Mouse (Mus musculus) cerebellum, adult 11-12 months (tissue): ENCODE measurements at regions not wholly inside any gene's neighbourhood (a gene's known extent, or its start where the extent isn't known, plus 50 kb on each side); places are given as distances from the start of the nearest gene placed in this dataset.

ENCODE experiments used
- DNase-seq: peaks from one replicate; pipeline ENCODE4 v3.0.0; 2022

DNA sequence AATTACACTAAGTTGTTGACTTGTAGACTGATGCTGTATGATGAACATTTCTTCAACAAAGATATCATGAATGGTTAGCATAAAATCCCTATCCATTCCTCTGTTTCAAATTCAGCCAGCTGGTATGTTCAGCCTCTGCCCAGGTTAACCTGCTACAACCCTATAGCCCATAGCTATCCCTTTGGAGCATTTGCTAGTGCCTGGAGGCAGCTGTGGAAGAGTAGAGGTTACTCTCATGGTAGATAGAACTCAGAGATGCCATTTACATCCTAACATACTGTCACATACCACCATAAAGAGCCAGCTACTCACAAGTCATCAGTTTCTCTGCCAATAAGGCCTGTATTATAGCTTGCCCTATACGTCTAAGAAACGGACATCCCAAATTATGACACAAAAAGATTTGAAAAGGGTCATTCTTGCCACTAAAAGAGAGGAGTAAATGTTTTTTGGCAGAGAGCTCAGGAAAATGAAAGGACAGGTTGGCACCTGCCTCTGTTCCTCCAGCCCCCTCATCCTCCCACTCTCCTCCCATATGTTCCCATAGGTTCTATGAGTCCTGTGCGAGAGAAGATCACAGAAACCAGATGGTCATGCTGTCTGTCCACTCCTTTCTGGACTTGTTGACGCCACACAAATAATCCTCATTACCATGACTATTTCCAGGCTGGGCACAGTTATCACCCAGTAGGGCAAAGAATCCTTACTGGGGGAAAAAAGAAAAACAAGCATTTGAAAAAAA lies 156.5 kb upstream of the Ngly1 start:
- peak; percentile 93 for DNase-seq

DNA sequence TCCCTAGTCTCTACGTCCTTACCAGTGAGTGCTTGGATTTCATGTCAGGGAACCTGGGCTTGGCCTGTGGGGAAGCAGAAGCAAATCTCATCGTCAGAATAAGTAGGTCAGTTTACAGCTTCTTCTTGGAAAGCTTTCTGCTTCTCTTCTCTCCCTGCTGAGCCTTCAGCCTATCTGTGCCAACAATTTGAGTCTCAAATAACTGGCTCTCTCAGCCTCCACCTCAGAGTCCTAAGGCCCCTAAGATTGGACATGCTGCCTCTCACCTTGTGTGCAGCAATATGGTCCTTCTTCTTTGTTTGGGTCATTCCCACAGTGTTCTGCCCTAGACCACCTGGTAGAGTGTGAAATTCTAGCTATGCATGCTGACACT lies 156.0 kb upstream of the Ngly1 start:
- peak; percentile 98 for DNase-seq

DNA sequence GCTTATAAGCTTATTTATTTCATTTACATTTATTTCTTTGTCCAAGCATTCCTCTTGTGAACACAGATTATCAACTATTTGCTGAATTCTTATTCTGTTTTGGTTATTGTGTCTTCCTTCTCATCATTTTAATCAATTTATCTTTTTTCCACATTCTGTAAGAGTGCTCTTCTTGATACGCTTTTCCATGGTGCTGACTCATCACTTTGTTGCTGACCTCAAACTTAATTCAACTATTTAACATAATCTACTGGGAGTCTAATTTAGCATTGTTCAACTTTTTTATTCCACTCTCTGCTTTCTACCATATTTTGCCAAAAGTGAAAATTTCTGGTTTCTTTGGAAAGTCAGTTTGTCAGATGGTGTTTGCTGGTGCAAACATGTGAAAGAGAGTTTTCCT lies 139.7 kb upstream of the Ngly1 start:
- DNase-seq: no peak

DNA sequence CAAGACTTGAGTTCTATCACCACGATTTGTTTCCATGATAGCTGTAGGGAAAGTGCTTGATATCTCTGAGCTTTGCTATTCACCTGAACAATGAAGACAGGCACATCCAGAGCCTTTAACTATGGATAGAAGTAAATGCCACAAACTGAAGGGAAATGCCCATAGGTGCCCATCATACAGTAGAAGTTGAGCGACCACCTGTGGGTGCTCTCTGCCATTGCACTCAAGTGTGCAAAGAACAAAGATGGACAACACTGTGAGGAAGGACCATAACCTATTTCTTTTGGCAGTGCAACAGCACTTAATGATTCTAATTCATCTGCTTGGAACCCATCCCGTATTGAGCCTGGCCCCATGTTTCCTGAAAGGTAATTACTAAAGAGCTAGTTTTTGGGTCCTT lies 116.4 kb upstream of the Ngly1 start:
- DNase-seq: no peak

DNA sequence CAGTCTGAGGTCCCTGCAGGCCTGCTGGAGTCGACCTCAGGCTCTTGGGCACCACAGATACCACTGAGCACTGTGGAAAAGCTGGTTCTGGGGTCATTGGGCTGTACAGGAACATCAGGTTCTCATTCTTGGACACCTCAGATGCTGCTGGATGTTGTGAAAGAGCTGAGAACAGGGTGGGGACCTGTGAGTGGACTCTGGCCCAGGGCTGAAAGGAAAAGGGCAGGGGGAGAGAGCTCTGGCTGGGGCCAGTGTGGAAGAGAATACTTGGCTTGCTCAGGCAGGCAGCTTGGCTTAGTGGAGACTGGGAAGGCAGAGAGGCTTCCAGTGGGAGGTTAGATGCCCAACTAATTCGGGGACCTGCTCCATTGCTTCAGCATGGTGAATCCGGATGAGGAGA lies 115.7 kb upstream of the Ngly1 start:
- no peak for DNase-seq

DNA sequence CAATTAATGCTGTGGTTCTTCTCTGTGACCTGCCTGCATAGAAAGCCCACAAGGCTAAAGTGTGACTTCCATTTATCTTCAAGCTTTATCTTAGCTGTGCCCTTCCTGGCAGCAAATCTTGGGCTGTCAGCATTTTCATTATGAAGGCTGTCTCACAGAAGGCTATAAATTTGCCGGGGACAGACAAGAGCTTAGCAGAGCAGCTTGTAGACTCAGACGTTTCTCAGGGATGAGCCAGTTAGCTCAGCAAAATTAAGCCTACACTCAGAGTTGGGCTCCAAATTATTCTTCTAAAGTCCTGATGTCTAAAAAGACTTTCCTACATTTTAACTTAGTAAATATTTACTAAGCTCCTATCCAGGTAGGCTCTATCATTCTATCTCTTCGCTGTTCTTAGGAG lies 112.9 kb upstream of the Ngly1 start:
- DNase-seq: no peak

DNA sequence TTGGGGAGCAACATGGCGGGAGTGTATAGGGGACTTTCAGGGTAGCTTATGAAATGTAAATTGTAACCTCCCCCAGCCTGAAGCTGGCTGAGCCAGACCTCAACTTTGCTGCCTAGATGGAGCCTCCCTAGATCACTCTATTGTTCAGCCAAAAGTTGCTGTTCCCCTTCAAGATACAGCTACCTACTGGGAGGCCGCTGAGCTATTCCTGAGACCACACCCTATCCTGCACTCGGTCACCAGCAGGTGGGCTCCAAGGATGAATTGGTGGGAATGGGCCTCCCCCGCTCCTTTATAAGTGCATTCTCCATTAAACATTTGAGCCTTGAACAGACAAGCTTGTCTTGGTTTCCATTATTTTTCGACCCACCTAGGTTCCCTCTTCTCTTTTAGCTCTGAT lies 104.8 kb upstream of the Ngly1 start:
- DNase-seq: no peak

DNA sequence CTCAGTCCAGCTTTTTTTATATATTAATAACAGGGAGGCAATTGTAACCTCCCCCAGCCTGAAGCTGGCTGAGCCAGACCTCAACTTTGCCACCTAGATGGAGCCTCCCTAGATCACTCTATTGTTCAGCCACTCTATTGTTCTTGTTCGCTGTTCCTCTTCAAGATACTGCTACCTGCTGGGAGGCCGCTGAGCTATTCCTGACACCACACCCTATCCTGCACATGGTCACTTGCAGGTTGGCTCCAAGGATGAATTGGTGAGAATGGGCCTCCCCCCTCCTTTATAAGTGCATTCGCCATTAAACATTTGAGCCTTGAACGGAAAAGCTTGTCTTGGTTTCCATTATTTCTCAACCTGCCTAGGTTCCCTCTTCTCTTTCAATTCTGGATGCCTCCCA lies 102.3 kb upstream of the Ngly1 start:
- no peak for DNase-seq

DNA sequence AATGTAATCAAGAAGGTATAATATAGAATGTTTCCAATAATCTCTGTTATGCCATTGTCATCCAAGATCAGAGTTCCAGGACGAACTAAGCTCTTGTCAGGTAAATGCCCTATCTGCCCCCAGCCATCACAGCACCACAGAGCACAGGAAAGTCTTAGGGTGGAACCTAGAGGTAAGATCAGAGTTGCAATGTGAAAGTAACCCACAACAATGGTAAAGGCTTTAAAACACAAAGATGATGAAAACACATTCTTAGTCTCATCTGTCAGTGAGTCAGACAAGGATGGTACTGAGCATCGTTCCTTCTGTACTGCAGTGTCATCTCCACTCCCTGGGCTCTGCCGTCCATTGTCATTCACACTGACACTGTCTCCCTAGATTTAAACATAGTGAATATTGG lies 97.3 kb upstream of the Ngly1 start:
- no peak for DNase-seq

DNA sequence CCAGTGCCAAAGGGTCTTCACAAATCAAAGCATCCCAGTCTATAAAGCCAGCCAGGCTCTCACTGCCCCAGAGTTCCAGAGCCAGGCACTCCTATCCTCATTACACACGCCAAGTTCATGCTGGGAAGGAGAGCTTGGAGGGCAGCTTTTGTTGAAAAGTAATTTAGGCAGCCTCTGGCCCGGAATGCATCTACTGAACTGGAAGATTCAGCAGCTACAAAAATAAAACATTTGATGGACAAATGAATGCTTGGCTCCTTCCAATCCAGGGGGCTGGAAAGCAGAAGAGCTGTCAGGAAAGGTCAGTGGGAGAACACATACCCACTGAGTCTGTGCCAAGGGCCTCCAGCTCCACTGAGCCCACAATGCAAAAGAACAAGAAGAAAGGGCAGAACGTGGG lies 96.4 kb upstream of the Ngly1 start:
- peak; percentile 37 for DNase-seq

DNA sequence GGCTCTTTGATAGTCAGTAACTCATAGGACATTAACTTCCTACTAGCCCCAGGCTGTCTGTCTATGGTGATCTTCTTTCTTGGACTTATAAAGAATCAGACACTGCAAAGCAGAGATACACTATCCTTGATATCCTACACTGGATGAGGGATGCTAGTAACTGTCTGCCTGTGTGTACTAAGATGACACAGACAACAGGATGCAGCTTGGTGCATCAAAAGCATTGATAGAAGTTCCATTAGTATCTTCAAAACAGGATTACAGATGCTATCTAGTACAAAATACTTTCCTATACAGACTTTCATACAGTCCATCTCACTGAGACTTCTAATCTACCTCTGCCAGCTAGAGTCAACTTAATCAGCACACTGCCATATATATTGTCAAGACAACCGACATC lies 94.0 kb upstream of the Ngly1 start:
- no peak for DNase-seq

DNA sequence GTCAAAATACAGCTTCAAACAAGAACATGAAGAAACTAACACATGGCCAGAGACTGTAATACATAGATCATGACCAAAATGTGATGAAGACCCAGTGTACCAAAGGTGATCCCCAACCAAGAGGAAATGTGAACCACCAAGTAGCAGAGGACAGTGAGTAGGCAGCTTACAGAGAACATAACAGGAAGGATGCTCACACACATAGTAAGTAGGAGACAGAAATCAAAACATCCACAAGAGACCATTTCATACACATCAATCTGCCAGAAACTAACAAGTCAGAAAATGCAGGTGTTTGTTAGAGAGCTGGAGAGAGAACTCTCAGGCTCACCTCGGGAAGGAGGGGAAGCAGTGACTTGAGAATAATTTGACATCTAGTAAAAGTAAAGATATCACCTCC lies 78.9 kb upstream of the Ngly1 start:
- no peak for DNase-seq

DNA sequence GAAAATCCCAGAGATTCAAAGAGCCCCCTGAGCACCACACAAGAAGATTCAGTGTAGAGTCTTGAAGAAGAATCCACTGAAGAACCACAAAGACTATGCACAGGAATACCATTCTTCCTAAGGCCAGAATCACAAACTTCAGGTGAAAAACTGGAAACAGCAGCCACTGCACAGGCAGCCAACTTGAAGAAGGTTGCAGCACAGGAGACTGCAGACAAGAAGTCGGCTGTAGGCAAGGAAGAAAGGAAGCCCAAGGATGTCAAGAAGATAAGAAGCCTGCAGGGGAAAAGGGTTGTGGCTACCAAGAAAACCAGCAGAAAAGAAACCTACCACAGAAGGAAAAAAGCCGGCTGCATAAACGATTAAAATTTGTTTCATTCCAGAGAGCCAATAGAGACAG lies 76.8 kb upstream of the Ngly1 start:
- no peak for DNase-seq

DNA sequence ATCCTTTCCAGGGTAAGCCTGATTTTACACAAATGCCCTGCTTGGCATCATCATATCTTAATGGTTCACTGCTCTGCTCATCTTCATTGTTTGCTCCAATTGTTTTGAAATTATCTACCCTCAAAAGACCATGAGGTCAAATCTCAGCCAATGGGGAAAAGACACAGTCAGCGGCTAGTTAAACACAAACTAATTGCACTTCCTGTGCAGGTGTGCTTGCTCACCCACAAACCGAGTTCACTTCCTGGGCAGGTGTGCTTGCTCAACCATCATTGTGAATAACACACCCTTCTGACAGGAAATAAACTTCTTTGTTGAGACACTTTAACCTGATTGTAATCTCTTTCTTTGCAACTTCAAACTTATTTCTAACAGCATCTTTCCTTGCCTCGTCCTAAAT lies 75.8 kb upstream of the Ngly1 start:
- no peak for DNase-seq

DNA sequence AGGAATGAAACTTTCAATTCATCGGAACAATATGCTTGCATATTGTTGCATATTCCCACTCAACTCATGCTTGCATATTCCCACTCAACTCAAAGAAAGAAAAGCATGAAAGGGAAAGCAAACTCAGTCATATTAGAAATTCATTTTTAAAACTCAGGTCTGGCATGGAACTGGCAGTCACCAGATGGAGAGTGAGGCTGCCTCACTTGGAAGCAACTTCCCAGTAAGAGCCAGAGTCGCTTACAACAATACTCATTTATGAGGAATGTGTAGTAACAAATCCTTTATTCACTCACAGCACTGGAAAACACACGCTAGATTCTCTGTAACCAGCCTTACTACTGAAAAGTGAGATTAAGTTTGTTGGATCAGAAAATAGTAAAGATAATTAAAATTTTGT lies 70.9 kb upstream of the Ngly1 start:
- DNase-seq: no peak

DNA sequence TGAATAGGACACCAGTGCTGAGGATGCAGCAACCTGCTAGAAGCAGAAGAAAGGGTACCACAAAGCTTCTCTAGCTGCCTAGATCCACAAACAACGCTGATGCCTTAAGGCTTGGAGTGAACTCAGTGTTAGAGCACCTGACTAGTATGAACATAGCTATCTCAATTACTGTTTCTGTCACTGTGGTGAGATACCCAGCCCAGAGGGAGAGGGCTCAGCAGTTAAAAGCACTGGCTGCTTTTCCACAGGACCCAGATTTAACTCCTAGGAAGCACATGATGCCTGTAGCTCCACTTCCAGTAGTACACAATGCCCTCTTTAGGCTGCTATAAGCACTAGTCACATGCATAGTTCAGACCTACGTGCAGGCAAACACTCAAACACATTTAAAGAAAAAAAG lies 67.3 kb upstream of the Ngly1 start:
- DNase-seq: no peak

DNA sequence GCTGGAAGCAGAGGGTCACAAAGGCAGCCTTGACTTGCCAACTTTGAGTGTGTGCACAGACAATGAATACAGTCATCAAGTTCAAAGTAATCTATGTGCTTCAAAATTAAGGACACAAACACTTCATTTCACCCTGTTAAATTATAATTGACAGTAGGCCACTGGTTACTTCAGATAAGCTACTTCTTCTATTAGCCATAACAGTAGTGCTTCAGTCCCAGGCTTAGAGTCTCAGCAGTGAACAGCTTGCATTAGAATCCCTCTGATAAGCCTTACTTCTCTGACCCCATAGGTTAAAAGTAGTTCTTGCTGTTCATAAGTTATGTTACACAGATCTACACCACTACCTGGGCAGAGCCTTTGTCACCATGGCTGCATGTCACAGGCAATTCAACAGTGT lies 63.8 kb upstream of the Ngly1 start:
- no peak for DNase-seq
